Mouse (Mus musculus) neutrophil, adult 5-6 weeks (primary cell): ENCODE results near the gene Ppm1g. TPM values are rescaled to one million over a fixed set of nuclear protein-coding genes. Genes with fewer than 3 reads are reported as not detected.
"Not testable (repeated sequence)": the region's sequence is repeated elsewhere in the genome, so short reads cannot be mapped to it uniquely, and the experiment has no call there.

Experiments
- ATAC-seq: fragments of 151-379, 151-347 bp; 2 replicates; pipeline ENCODE4 v1.8.0; 2017; ENCODE audit warnings: mild to moderate bottlenecking, moderate TSS enrichment; ENCODE audit not compliant: insufficient number of reproducible peaks, poor library complexity, low FRiP score, severe bottlenecking; ENCODE audit errors: extremely low read depth
- total RNA-seq: library from RNA; stranded (forward); fragments of 200-1000 nt; gene quantifications from 2 replicates; pipeline ENCODE4 v1.2.3, GENCODE M21; 2017

Gene Ppm1g
- total RNA-seq, 1 experiment from 2014 or later = 124 TPM

DNA sequence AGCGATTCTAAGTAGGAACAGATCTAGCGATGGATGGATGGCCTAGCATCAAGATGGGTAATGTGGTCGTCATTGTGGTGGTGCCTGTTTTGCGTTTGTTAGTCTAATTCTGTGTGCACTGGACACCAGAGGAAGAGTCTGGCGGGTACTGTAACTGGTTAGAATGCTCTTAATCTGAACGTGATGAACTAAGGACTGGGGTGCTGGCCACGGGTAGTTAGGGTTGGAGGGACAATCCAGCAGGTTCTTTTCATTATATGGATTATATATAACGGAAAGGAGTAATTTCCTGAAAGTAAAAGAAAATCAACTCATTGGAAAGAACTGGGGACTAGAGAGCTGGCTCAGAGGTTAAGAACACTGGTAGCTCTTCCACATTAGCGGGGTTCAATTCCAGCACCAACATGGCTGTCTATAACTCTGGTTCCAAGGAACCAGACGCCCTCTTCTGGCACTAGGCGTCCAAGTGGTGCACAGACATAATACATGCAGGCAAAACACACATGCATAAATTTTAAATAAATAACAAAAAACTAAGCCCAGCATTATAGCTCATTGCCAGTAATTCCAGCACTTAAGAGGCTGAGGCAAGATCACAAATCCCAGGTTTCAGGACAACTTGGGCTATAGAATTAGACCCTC lies 938 bp upstream of the Ppm1g start:
- no peak for ATAC-seq

DNA sequence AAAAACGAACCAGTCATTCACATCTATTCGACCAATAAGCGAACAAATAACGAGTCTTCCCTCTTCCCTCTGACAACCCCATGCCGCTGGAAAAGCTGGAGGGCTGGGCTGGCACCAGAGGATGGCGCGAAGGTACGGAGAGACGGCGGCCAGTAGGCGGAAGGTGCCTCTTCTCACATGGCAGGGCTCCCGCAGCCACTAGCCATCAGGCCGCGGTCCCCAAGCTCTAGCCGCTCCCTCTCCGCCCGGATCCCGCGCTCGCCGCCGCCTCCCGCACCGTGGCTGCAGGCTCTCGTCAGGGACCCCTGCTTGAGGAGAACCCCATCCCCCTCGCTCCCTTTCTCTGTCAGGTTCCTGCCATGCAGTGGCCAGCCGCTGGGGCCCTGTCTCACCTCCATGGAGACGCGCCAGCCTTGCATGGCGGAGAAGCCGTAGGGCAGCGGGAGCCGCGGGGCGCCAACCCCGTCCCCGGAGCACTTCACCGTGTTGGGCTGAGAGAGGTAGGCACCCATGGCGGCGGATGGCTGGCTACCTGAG lies 508 bp downstream of the Ppm1g start:
- peak; percentile 19; the same call in 1 of the 2 replicates for ATAC-seq

DNA sequence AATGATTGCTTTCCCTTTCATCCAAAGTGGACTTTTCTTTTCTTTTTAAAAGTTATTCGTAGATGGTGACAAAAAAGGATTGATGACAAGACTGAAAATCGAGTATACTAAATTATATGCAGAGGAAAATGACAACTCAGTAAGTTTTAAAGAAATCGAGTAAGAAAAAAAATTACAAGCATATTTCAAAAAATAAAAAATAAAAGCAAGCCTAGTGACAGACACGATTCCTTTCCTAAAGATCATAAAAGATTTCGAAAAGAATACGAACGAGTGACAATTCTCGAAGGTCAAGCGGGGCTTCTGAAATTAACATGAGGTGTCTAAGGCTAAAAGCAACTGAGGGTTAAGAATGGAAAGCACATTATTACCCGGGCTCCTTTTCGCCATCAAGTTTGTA lies 1.0 kb downstream of the Ppm1g start:
- no peak for ATAC-seq

DNA sequence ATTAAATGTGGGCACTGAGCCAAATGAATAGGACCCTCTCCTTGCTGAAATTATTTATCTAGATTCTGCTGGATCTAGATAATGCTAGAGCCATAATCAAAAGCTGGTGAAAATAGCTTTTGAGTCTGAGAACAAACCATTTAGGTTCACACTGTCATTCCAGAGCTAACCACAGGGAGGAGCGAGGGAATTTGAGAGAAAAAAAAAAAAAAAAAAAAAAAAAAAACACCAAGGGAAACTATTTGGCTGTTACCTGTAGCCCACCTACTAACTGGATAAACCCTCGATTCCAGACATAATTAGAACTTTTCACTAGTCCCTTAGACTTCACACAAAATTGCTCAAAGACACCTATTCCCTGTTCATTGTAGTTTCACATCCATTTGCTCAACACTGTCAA lies 1.4 kb downstream of the Ppm1g start:
- no peak for ATAC-seq

DNA sequence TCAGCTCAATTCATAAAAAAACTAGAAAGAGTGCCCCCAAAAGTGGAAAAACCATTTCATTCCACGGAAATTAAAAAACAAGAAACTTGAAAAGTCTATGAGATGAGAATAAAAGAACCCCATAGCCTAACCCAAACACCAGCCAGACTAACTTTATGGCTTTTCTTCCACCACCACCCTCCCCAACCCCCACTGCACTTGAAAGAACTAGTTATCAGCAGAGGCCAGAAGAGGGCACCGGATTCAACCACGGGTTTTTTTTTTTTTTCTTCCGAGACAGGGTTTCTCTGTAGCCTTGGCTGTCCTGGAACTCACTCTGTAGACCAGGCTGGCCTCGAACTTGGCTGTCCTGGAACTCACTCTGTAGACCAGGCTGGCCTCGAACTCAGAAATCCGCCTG lies 2.2 kb downstream of the Ppm1g start:
- ATAC-seq = no peak

DNA sequence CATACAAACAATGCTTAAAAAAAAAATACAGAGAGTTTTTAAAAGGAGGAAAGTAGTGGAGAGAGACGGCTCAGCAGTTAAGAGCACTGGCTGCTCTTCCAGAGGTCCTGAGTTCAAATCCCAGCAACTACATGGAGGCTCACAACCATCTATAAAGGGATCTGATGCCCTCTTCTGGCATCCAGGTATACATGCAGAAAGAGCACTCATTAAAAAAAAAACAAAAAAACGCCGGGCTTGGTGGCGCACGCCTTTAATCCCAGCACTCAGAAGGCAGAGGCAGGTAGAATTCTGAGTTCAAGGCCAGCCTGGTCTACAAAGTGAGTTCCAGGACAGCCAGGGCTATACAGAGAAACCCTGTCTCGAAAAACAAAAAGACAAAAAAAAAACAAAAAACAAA lies 3.9 kb downstream of the Ppm1g start:
- ATAC-seq = not testable (repeated sequence)

DNA sequence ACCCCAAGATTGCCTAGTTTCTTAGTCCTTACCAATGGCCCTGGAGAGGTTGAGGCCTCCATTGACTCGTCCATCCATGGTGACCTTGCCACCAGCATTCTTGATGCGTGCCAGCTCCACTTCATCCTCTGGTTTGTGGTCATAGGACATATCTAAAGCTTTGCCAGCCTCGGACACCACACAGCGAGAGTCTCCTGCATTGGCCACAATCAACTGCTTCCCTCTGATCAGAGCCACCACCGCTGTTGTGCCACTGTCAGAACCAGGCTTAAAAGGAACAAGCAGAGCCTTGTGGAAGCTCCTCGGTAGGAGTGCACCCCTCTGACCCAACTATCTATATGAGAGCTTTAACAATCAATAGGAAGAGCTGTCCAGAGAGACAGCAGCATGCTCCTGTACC lies 16.1 kb downstream of the Ppm1g start:
- ATAC-seq = no peak

DNA sequence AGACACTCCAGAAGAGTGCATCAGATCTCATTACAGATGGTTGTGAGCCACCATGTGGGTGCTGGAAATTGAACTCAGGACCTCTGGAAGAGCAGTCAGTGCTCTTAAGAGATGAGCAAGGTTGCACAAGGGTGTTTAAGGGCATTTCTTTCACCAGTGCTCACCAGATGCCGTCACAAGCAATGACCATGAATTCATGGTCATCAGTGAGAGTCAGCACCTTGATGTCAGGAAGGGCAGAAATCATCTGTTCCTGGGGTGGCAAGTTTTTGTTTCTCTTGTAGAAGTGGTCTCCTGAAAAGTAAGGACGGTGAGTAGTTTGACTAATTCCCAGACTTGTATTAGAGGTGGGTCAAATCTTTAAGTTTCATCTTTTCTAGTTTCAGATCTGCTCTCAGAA lies 16.6 kb downstream of the Ppm1g start:
- no peak for ATAC-seq

DNA sequence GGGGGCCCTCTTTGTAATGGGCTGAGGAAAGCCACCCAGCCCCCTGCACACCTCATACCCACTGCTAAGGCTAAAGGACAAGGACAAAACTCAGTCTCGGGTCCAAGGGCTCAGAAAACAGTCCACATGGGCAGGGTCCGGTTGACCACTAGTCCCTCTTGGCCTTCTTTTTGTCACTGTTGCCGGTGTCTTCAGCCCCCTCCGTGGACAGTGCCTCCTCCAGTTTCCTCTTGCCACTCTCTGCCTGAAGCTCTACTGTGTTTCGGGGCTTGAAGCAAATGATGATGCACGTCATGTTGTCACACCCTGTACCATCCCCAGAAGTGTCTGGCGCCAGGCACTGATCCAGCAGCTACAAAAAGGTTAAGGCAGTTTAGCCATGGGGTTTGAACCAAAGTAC lies 17.6 kb downstream of the Ppm1g start:
- no peak for ATAC-seq

DNA sequence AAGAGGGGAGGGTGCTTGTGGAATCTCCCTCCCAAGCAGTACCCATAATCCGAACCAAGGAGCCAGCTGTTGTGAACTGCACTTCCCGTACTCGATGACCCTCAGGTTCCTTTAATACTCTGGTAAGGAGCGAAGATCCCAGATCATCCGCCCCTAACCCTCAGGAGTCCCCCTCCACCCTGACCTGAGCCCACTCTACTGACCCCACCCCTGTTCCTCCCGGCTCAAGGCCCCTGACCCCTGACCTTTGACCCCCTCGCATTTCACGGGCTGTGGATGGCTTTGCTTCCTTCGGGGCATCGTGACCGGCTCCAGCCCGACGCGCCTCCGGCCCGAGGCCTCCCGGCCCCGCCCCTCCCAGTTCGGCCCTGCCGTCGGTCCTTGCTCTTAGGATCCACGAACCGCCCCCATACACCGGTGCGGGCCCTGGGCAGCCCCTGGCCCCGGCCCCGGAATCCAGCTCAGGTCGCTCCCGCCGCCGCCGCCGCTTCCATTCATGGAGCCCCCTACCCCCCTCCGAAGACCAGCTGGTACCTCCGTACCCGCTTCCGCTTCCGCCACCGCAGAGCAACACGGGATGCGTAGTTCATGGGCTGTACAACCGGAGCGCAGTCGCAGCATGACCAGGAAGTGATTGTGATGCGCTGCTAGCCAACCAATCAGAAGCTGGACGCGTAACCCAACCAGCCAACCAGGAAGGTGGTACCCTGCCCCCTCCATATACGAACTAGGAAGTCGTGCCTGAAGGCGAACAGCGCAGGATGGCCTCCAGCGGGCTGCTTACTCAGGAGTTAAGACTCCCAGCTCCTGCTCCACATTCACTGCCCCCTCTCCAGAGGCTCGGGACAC lies 18.5 kb downstream of the Ppm1g start, which contains the start of gene Zfp513:
Gene Zfp513 (minus strand): TSS at position 562 of the 849 bp plus-strand sequence.
- ATAC-seq = peak; percentile 97

DNA sequence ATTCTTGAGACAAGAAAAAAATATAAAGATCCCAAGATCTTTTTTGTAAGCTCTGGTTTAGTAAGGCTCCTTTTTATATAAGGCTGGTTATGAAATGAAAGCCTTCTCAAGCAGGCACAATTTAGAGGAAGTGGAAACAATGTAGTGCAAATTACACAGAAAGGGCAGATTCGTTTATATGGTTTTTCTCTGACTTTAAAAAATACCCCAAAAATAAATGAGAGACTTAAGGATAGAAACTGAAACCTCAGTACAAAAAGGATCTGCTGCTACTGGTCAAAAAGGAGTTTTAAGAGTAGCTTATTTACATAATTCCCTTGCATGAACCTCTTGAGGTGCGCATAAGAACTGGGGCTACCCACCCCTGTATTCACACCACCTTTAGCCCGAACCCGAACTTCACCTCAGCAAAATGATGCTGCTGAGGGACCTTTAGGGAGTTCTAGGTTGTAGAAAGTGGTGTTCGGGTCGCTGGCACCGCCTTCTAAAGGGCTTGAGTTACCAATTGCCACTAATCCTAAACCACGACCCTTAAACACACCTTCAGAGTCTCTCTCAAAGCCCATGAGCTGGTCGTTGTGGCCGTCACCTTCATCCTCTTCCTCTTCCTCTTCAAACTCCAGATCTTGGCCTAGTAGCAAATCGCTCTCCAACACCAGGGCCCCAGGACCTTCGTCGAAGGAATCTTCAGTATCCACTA lies 19.3 kb downstream of the Ppm1g start:
- no peak for ATAC-seq

DNA sequence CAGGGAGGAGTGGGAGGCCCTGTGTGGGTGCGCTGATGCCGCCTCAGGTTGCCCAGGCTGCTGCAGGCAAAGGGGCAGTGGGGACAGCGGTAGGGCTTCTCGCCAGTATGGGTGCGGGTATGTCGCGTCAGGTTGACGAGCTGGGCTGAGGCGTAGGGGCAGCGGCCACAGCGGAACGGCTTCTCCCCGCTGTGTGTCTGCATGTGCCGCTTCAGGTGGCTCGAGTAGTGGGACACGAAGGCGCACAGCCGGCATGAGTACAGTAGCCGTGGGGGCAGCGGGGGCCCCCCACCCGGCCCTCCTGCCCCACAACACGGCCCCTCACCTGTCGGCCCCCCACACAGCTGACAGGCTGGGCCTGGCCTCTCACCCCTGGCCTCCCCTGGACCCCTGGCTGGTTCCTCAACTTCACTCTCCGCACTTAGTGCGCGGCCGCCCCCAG lies 20.1 kb downstream of the Ppm1g start:
- no peak for ATAC-seq

DNA sequence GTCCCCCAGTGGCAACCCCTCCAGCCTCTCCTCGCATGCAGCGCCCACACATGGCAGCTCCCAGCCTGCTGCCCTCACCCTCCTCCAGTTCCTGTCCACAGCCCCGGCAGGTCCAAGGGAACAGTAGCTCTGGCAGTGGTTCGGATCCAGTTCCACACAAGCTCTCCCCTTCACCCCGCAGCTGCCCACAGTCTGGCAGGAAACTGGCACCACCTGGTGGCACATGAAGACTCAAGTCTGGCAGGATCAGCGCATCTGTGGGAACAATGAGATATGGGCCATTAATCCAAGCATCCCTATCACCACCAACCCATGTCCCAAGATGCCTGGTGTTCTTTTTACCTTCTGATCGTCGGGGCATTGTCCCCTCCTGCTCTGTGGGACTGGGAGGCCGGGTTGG lies 20.6 kb downstream of the Ppm1g start:
- no peak for ATAC-seq

DNA sequence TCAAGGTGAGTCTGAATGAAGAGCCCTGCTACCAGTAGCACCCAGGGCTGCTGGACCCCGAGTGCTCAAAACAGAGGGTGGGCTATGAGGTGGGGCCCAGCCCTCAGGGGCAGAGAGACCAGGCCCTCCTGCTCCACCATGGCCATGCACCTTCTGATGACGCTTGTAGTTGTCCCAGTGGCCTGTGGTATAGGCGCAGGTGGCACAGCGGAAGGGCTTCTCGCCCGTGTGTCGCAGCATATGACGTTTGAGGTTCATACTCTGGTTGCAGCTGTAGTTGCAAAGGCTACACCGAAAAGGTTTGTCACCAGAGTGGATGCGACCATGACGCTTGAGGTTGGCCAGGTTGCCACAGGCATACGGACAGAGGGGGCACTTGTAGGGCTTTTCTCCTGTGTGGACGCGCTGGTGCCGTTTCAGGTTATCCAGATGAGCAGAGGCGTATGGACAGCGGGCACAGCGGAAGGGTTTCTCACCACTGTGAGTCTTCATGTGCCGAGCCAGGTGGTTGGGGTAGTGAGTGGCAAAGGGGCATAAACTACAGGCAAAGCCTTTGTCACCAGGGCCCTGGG lies 21.1 kb downstream of the Ppm1g start:
- ATAC-seq = no peak

DNA sequence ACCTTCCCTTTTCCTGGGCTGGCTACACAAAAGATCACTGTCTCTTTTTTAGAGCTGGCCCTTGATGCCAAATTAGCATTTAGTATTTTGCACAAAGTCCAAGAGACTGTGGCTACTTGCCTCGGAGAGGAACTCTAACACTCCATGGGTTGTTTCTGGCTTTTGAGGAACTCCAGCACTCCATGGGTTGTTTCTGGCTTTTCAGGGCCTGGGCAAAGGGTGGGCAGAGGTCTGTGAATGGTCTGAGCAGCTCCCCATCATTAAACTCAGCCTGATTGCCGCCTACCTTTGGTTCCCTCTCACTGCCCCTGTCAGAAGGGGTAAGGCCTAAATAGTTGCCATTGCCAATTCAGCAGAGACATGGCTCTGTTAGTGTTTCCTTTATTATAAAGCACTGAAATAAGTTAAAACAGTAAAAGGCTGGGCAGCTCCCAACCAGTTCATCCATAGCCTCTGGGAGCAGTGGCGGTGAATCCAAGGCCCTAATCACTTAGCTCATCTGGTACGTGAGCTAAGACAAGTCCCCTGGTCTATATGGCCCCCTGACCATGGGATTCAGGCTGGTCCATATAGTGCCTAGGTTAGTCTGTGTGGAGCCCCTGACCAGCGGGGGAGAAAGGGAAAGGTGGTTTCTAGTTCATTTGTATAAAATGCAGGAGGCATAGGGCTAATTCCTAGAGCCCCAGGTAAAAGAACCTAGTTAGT lies 21.7 kb downstream of the Ppm1g start:
- no peak for ATAC-seq

DNA sequence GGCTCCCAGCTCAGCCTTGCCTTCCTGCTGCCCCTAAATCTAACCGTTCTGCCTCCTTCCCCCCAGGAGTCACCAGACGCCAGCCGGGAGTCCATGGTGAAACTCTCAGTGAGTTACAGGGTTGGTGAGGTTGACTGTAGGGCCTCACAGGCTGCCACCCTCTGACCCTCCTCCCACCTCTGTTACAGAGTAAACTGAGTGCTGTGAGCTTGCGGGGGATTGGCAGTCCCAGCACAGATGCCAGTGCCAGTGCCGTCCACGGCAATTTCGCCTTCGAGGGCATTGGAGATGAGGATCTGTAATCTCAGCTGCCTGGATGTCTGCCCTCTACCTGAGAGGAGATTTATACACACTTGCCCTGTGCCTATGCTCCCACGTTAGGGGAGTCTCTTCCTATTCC lies 22.3 kb downstream of the Ppm1g start:
- ATAC-seq = no peak

DNA sequence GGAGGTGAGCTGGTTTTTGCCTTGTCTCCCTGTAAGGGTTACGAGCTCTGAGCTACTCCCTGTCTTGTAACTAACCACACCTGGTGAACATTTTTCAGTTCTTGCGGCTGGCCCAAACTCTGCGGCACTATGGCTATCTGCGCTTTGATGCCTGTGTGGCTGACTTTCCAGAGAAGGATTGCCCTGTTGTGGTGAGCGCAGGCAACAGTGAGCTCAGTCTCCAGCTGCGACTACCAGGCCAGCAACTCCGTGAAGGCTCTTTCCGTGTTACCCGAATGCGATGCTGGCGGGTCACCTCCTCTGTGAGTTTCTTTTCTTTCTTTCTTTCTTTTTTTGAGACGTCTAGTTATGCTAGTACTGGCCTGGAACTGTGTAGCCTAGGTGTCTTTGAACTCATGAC lies 23.4 kb downstream of the Ppm1g start:
- no peak for ATAC-seq

DNA sequence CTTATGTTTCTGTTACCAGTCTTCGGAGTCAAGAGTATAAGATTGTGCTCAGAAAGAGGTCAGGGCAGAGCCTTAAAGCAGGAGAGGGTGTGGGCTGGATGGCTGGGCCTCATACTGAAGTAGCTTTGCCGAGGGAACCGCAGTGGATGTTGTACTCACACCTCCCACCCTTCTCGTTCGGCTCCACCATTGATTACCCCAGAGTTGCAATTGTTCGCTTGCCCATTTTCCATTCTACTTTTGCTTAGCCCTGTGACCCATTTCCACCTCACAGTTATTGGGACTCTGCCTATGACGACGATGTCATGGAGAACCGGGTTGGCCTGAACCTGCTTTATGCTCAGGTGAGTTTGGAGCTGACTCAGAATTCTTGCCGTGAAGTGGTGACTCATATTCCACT lies 24.3 kb downstream of the Ppm1g start:
- ATAC-seq = no peak

DNA sequence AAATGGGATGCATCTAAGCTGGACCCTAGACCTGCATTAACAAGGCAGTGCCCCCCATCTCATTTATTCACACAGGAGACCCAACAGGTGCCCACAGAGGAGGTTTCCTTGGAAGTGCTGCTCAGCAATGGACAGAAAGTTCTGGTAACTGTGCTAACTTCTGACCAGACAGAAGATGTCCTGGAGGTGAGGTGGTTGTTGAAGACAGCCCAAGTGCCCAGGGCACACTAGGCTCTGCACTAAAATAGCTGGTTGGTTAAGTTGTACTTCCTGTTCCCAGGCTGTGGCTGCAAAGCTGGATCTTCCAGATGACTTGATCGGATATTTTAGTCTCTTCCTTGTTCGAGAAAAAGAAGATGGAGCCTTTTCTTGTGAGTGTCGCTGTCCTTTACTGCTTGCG lies 24.8 kb downstream of the Ppm1g start:
- no peak for ATAC-seq
